Mouse (Mus musculus) thymus, adult 2 months (tissue): ENCODE measurements around the gene Nfkbib.

ENCODE experiments used
- CTCF ChIP-seq: fragments of 200-500 bp; IDR thresholded peaks from 2 replicates; pipeline ENCODE4 v1.5.1; 2012; ENCODE audit warnings: mild to moderate bottlenecking, control low read depth, low read length, moderate library complexity, borderline replicate concordance; ENCODE audit not compliant: control insufficient read depth, poor library complexity, insufficient read depth; ENCODE audit errors: extremely low read depth
- POLR2A ChIP-seq: fragments of 200-500 bp; IDR thresholded peaks from 2 replicates; pipeline ENCODE4 v1.6.1; 2012; ENCODE audit warnings: mild to moderate bottlenecking, low read length, control low read depth, moderate library complexity; ENCODE audit not compliant: control insufficient read depth, poor library complexity, insufficient read depth; ENCODE audit errors: extremely low read depth

DNA sequence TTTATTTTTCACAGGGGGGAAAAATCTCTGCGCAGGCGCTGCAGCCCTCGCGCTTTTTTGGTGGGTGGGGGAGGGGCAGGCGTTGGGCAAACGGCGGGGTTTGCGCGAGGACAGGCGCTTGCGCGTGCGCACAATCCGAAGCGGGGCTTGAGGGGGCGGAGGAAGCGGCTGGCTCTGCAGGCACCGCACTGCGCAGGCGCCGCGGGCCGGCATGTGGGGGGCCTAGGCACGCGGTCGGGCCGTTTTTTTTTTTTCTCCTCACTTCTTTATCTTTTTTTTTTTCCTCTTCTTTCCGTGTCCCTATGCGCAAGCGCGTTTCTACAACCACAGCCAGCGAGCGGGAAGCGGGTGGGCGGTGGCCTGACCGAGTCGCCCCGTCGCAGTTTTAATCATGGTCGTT is 43.9 kb upstream of the Nfkbib start:
- TF ChIP-seq CTCF (no peak), POLR2A (no peak)
